Mouse (Mus musculus) adrenal gland, postnatal 25 days (tissue): ENCODE measurements around the gene Klhl18. TPM values are rescaled to one million over a fixed set of nuclear protein-coding genes. Genes with fewer than 3 reads are reported as not detected.
"Not testable (repeated sequence)": the region's sequence is repeated elsewhere in the genome, so short reads cannot be mapped to it uniquely, and the experiment has no call there.

Experiments used
- DNase-seq: peaks from one replicate; pipeline ENCODE4 v3.0.0; 2021; ENCODE audit warnings: mixed read lengths
- total RNA-seq: library from RNA; stranded (reverse); gene quantifications from 2 replicates; pipeline ENCODE4 v1.2.3, GENCODE M21; 2021

Gene Klhl18
- total RNA-seq, 1 experiment from 2014 or later, result 12.1 TPM

DNA sequence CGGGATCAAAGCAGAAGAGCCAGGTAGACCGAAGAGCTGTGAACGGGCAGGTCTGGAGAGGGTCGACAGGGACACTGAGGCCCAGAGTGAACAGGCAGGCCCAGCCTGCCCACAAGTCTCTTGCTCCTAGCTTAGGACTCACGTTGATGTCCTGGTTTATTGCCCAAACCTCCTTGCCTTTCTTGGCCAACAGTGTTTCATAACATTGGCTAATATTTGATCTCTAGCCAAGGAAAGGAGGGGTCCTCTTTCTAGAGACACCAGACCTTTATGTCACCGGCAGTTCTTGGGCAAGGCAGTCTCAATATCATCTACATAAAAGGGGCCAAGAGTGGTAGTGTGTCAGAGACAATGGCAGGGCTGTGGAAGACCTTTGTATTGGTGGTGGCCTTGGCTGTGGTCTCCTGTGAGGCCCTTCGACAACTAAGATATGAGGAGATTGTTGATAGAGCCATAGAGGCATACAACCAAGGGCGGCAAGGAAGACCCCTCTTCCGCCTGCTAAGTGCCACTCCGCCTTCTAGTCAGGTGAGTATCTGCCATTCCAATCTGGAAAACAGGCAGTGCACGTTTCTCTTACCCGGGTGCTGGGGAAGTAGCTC, 56.9 kb downstream of the Klhl18 start, which contains the start of gene Ngp:
Gene Ngp, plus strand, starts transcription at position 237 of the 602 bp plus-strand sequence.
- no peak for DNase-seq

DNA sequence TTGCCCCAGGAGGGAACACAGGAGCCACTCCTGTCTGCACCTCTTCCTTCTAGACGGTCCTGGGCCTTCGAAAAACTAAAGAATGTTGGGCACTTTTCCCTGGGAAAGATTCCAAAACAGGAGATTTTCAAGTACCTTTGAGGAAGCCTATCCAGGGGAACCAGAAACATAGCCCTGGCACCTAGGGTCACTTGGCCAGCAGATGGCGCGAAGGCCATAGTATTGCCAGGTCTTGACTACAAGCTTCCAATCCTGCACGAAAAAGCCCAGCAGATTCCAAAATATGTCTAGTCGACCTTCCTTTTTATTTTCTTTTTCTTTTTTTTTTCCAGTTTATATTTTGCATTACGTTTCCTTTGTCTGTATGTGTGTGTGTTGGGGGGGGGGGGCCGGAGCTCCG, 62.7 kb downstream of the Klhl18 start:
- peak; percentile 45 for DNase-seq

DNA sequence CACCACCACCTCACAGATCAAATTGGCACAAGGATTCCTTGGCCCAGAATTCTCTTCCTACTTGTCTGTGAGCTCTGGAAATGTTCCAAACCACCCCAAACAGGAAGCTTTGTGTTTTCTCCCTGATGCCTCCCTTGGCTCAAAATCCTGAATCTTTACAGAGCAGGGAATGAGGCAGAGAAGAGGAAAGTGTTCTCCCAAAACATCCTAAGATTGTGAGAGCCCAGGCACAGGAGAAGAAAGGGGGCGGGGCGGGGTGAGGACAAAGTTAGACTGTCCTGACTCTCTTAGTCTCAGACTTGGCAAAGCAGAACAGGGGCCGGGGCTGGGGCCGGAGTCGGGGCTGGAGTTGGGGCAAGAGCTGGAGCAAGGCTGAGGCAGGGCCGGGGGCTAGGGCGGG, 63.6 kb downstream of the Klhl18 start:
- no peak for DNase-seq

DNA sequence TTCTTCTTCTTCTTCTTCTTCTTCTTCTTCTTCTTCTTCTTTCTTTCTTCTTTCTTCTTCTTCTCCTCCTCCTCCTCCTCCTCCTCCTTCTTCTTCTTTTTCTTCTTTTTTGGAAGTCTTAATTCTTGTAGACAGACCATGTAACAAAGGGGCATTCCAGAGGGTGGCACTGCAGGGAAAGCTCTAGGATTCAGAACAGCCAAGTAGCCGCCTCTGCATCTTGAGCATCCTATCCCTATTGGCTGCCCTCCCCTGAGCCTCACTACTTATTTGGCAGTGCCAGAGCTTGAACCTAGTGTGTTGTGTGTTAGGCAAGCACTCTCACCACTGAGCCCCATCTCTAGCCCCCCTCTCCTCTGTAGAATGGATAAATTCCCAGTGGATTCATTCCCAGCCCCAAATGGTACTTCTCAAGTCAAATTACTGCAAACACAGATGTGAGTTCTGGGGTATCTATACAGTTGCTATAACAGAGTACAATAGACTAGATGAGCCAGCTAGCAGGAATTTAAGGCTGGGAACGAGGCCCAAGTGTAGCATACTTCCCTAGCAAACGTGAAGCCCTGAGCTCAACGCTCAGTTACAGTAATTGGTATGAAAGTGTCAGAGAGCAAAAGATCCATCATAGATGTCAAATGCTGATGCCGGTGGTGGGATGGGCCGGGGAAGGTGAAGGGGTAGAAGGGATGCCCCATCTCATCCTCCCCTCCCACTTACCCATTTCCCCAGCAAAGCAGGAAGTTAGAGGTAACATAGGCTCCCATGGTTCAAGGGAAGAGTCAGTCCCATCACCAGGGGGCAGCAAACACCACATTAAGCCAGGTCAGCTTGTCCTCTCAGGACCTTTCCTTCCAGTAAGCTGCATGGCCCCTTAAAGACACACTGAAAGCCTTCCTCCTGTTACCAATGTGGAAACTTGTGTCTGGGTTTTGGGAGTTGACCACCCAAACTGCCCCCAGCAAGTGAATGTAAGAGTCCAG, 65.3 kb downstream of the Klhl18 start:
- DNase-seq, result peak; percentile 80

DNA sequence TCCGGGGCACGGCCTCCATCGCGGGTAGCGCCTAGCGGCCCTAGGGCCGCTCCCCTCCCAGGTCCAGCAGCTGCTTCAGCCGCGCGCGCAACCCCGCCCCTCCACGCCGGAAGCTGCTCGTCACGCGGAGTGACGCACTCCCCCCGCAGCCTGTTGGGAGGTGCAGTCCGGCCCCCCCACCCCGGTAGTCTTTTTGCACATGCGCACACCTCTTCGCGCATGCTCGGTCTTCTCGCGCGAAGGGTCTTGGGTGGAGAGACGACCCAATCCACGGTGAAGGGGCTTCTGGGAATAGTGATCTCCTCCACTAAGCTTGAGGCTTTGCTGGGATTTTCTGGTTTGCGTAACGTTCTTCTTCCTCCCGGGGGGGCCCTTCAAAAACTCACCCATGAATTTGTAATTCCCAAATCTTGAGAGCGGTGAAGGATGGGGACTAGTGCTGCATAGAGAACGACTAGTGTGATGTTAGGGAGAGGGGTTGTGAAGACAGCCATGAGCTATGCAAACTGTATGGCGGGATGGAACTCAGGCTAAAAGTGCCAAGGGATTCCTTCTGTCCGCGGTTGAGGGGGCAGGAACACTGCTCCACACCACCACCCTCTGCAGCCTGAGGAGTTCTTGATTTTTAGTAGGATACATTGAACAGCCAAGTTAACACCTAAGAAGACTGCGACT, 68.3 kb downstream of the Klhl18 start, which contains the start of gene Ptpn23:
Gene Ptpn23, minus strand, starts transcription at position 115 of the 675 bp plus-strand sequence.
- peak; percentile 97 for DNase-seq

DNA sequence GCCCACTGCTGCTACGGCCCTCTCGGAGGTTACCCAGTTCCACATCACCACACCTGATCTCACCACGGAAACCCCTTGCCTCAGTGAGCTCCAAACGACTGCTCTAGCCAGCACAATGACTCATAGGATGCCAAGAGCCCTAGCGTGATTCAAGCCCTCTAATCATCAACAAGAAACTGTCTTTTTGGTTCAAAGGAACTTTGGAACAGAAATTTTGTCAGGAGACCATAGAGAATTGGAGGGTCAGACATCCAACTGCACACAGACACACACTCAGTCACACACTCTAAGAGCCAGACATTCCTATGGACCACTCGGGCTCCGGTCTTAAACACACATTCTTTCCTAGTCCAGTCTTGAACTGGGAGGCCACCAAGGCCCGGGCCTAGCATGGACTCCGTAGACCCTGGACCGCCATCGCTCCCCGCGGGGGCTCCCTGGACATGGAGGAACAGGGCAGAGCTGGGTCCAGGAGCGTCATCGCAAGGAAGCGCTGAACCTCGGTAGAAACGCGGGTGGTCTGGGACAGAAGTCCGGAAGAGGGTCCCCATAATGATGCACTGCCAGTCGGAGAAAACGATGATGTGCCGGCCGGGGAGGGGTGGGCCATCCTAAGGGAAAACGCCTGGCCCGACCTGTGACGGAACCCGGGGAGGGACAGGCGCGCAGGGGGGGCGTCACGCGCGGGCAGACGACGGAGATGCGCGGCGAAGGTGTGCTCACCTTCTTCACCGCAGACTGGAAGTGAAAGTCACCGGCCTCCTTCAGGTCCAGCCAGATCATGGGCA, 69.0 kb downstream of the Klhl18 start:
- peak; percentile 28 for DNase-seq

DNA sequence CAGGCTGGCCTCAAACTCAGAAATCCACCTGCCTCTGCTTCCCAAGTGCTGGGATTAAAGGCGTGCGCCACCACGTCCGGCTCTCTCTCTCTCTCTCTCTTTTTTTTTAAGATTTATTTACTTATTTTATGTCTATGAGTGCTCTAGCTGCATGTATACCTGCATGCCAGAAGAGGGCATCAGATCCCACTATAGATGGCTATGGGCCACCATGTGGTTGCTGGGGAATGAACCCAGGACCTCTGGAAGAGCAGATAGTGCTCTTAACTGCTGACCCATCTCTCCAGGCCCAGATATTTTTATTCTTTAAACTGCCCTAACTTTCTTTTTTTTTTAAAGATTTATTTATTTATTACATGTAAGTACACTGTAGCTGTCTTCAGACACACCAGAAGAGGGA, 73.3 kb downstream of the Klhl18 start:
- DNase-seq, result not testable (repeated sequence)

DNA sequence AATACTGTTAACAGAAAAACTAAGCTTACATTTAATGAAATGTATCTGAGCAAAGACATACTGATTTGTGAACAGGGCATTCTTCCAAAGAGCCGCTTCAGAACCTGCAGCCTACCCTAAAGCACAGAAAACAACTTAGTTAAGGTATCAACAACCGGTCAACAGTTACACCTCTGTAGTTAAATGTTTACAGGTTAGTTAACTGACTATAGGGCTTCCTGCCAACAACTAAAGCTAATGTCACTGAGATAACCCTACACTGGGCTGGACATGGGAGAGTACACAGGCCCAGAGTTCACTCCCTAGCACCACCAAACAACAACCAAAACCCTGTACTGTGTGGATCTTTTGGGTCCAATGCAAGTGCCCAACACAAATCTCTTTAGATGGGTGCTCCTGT, 73.8 kb downstream of the Klhl18 start:
- no peak for DNase-seq

DNA sequence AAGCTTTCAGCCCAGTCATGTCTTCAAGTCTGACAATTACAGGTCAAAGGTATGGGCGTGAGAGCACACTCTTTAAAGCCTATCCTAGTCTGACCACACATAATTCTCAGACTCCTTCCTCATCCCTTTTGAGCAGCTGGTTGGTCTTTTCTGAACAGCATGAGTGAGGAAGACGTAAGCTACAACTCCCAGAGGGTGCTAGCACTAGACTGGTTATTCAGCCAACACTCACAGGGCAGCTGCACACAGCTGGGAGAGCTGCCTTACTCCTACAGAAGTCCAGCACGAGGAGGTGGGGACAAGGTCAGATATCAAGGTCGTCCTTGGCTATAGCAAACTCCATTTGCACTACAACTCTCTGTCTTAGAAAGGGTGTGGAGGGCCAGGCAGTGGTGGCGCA, 75.8 kb downstream of the Klhl18 start:
- DNase-seq, result no peak

DNA sequence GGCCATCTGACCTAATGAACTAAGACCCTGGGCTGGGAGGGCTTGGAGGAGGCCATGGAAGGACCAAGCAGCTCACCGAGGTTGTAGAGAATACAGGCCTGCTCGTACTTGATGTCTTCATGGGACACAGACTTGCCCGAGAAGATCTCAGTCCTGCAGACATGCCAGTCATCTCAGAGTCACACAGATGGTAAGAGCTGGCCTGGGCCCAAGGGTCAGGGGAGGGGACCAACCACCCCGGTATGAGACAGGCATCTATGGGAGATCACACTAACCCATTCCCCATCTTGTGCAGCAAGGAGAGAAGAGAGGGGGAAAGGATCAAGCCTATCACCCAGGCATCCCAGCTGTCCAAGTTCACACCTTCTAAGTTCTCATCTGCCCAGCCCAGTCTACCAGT, 83.2 kb downstream of the Klhl18 start:
- DNase-seq, result no peak

DNA sequence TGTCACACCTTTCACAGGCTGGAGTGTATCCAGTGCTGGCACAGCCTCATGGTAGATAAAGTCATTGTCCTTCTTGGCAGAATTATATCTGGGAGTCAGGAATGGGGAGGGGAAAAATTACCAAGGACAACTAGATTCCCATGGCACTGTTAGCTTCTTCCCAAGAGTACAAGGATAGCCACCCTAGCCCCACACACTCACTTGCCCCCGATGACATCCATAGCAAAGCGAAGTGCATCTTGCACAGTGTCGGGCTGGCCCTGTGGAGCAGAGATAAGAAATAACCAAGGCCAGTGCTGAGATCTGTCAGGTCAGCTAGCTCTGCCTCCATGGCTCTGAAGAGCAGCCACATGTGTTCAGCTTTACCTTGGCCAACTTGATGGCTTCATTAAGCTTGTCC, 85.7 kb downstream of the Klhl18 start:
- no peak for DNase-seq

DNA sequence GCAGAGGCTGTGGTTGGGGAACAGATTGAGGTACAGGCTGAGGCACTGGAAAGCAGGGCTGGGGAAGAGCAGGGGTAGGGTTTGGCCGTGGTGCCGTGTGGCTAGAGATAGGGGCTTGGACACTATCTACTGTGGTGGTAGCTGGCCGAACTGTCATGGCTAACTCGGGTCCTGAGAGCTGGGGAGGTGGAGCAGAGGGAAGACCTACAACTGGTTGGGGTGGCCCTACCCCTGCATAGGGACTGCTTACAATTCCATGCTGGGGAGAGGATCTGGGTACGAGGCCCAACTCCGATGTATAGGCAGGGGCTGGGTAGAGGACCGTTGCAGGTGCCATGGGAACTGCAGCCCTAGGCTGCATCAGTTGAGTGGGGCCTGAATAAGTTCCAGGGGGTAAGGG, 88.5 kb downstream of the Klhl18 start:
- no peak for DNase-seq

DNA sequence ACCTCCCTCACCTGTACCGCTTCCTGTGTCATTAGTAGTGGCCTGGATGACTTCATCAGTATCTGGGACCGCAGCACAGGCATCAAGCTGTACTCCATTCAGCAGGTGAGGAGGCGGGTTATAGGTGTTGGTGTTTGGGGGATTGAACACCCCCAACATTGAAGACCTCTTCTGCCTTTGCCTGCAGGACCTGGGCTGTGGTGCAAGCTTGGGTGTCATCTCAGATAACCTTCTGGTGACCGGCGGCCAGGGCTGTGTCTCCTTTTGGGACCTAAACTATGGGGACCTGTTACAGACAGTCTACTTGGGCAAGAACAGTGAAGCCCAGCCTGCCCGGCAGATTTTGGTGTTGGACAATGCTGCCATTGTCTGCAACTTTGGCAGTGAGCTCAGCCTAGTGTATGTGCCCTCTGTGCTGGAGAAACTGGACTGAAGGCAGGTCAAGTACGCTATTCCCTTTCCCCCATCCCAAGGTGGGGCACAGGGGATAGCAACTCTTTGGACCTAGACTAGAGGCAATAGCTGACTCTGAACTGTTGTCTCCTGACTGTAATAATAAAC, 92.0 kb downstream of the Klhl18 start:
- DNase-seq, result no peak

DNA sequence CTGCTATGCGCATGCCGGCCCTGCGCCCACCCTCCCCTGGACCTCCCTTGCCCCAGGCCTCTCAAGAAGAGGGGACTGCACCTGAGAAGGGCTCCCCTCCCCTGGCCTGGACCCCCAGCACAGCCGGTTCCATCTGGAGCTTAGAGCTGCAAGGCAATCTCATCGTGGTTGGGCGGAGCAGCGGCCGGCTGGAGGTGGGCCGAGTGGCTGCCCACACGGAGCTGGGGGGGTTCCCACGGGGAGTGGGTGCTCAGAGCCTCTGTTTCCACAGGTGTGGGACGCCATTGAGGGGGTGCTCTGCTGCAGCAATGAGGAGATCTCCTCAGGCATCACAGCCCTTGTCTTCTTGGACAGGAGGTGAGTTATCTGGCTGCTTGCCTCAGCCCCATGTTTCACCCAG, 95.2 kb downstream of the Klhl18 start:
- DNase-seq, result no peak

DNA sequence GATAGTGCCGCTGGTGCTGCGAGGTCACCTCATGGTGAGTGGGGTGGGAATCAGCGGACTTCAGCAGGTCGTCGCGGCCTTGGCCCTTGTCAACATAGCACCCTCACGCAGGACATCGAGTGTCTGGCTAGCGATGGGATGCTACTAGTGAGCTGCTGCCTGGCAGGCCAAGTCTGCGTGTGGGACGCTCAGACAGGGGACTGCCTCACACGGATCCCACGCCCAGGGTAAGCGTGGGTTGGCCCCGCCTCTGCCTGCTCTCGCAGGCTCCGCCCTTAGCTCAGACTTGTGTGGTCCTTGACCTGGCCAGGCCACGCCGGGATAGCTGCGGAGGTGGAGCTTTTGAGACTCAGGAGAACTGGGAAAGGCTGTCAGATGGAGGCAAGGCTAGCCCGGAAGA, 95.8 kb downstream of the Klhl18 start:
- DNase-seq, result peak; percentile 48

DNA sequence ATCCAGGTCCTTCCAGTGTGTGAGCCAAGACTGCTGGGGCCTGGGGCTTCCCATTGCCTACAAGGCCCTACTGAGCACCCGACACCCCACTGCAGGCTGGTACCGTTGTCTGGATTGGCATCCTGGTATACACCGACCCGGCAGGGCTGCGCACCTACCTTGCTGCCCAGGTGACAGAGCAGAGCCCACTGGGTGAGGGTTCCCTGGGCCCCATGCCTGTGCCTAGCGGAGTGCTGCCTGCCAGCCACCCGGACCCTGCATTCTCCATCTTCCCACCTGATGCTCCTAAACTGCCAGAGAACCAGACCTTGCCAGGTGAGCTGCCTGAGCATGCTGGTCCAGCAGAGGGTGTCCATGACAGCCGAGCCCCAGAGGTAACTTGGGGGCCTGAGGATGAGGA, 97.1 kb downstream of the Klhl18 start:
- no peak for DNase-seq

DNA sequence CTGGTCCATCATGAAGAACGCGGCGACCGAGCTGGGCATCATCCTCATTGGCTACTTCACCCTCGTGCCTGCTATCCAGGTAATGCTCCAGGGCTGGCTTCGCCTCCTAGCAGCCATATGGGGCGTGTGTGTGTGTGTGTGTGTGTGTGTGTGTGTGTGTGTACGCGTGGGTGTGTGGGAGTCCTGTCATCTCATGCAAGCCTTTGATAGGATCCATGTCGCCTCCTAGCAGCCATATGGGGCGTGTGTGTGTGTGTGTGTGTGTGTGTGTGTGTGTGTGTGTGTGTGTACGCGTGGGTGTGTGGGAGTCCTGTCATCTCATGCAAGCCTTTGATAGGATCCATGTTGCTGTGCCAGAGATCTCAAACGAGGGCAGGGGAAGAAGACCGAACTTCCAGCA, 98.8 kb downstream of the Klhl18 start:
- DNase-seq, result not testable (repeated sequence)
